Mouse (Mus musculus) ovary, postnatal 14 days (tissue): ENCODE measurements around the gene Prkd3.

ENCODE experiments used
- DNase-seq: peaks from one replicate; pipeline ENCODE4 v3.0.0; 2022; ENCODE audit warnings: low spot score

Gene Prkd3

DNA sequence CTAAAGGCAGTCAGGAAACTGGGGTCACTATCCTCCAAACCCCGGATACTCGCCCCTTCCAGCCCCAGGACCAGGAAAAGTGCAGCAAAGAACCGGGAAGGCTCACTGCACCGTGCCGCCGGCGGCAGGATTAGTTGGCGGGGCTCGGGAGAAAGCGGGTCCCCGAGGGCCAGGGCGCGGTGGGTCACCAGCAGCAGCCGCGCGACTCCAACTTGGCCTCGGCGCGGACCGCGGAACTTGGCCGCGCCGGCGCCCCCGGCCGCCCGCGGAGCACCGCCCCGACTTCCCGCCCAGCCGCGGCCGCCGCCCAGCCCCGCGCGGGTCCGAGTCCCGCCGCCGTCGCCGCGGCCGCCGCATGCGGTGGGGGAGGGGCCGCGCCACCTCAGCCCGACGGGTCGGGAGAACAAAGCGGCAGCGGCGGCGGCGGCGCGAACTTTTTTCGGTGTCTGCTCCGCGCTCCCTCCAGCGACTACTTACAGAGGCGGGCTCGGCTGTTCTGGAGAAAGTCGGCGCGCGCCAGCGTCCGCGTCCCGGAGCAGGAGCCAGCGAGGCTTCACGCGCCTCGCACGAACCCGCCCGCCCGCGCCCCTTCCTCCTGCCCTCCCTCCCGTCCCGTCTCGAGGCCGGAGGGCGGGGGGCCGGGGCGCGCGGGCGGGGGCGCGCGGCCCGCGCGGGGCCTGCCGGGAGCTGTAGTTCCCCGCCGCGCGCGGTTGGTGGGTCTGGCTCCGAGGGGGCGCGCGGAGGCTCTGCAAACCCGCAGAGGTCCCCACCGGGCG, at the start of gene Prkd3:
Gene Prkd3, minus strand, starts transcription at position 609 of the 776 bp plus-strand sequence.
- DNase-seq, result peak; percentile 45

DNA sequence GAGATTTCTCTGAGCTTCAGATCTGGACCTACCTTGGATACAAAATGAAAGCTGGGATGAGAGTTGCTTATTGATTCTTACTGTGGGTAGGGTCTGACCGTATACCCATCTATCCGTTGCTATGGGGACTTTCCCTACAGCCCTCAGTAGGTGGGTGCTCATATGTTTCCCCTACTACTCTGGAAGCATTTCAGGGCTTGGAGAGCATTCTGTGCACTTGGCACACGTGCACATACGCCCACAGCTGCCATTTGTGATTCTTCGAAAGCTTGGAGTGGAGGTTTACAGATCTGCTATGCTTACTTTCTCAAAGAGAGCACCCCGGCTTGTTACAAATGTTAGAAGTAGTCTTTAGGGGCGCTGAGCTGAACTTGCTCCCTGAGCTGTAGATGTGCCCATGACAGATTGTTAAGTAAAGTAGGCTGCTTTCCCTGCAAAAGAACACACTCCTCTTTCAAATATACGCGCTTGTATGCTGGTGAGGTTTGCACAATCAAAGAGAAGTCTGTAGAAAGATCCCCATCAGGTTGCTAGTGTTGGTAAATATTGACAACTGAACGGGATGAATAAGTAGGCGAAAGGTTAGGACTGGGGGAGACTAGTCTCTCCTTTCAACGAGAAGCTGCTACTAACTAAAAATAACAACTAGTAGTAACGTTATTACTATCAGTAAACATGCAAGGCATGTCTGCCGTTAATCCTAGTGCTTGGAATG, 49.3 kb upstream of the Prkd3 start:
- DNase-seq, result no peak

DNA sequence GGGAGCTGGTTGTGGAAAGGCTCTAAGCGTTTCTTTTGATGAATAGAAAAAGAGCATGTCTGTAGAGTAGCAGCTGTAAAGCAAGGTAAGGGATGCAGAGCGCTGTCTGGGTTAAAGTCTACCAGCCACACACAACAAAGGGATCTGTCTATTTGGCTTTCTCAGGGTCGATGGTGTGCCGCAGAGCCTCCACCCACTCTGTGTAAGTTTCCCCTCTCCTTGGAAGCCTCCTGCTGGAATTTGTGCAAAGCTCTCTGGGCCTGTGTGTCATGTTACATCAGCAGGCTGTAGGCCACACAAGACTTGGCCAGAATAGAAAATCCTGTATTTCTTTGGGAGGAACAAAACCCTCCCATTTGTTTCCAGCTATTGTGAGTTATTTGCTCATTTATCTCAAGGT, 48.4 kb upstream of the Prkd3 start:
- DNase-seq, result no peak

DNA sequence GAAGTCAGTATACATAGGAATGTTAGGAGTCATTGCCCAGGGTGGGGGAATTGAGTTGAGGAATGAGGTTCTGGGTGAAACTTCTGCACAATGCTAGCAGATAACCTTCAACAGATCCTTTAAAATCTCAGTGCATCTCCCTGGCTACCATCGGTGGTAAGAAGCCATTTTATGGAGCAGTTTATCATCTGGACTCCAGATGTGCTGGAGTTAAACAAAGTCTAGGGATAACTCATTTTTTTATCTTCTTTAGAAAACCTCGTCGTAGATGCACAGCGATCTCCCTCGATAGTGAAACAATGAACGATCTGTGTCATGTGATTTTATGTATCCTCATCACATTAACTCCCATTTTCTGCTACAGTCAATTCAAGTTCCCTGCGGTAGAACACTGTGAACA, 48.0 kb upstream of the Prkd3 start:
- DNase-seq, result no peak

DNA sequence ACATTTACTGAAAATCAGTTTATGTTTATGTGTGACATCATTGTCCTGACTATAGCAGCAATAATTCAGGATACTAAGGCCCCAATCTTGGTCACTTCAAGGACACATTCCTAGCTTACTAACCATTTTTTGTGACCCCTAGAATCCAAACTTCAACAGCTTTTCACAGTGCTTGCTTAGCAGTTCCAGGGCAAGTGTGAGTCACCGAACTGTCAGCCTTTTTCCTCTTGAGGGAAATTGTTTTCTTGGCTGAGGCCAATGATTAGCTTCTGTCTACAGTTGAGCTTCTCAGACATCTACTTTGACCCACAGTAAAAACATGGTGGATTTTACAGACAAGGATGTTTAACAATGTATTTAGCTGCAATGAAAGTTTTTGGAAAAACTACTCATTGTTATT, 43.6 kb upstream of the Prkd3 start:
- DNase-seq, result no peak

DNA sequence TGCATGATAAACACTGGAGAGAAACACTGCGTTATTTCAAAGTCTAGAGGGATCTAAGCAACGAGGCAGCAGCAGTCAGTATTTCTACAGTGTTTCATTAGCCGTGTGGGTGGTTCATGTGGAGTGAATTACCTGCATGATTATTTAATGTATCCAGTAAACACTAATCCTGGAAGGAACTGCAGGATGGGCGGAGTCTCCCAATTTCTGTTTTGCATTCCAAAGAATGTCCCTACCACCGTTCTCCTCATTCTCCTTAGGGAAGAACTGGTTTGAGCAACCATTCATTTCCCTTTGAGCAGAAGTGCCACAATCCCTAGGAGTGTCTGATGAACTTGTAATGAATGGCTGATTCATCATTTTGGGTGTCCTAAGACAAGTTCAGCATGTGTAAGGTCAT, 39.6 kb upstream of the Prkd3 start:
- no peak for DNase-seq

DNA sequence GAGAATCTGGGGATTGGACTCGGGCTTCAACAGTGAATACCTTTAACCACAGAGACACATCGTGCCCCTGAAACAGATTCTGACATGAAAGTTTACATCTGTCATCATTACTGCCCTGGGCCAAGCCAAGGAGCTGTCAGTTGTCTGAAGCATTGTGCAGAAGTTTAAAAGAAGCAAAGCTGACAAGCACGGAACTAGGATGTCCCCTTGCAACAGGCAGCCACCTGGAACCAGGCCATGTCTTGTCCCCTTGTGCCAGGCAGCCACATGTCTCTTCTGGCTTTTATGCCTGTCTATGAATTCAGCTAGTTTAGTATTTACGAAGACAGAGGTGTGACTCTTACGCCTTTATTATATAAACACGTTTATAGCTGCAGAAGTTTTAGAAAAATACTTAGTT, 37.7 kb upstream of the Prkd3 start:
- no peak for DNase-seq

DNA sequence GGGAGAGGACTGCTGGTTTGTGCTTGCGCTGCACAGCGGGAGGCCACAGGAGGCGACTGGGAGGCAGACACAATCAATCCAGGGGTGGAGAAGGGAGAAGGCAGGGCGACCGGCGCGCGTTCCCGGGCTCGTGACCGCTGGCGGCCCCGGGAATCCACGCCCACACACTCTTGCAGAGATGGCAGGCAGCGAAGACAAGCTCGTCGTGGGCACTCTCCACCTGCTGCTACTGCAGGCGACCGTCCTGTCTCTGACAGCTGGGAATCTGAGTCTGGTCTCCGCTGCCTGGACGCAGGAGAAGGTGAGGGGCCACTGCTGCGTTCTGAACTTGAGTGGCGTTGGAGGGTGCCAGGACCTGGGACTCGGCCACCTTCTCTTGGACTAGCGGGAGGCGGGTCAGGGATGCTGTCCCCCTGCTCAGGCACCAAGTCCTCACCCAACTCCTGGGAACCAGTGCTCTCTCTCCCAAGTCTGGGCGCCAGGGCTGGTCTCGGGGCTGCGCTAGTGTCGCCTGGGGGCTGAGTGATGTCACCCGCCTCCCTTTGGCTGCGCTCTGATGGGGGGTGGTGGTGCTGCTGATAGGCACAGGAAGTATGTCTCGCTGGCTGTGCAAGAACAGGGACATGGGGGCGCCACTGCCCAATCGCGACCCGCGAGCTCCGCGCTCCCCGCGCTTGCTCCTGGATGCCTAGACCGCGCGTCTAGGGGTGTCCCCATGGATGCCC, 31.6 kb upstream of the Prkd3 start:
- peak; percentile 44 for DNase-seq

DNA sequence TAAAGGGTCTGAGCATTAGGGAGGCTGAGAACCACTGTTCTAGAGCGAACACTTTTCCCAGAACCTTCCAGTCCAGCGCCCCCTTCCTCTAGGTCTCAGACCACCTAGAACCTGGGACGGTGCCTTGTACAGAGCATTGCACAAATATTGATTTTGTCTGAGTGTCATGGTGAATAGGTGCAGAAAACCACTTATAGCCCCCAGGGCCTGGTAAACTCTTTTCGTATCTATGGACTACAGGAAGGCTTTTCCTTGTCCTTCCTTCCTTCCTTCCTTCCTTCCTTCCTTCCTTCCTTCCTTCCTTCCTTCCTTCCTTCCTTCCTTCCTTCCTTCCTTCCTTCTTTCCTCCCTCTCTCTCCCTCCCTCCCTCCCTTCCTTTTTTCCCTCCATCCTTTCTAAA, 31.0 kb upstream of the Prkd3 start, which contains the start of gene Qpct:
Gene Qpct, plus strand, starts transcription at position 301 of the 400 bp plus-strand sequence.
- DNase-seq, result no peak

DNA sequence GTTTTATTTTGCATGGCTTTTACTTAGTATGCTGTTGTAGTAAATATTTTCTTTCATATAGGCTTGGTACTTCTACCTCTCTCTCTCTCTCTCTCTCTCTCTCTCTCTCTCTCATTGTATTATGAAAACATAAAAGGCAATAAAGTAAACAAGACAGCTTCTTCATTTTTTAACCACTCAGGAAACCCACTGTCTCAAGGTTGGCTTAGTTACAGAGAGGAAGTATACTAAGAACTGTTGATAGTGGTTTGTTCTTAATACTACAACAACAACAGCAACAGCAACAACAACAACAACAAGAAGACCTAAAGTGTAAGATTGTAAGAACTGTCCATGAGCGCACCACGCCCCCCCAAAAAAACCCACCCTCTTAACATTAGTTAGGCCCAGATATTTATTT, 23.1 kb upstream of the Prkd3 start:
- no peak for DNase-seq

DNA sequence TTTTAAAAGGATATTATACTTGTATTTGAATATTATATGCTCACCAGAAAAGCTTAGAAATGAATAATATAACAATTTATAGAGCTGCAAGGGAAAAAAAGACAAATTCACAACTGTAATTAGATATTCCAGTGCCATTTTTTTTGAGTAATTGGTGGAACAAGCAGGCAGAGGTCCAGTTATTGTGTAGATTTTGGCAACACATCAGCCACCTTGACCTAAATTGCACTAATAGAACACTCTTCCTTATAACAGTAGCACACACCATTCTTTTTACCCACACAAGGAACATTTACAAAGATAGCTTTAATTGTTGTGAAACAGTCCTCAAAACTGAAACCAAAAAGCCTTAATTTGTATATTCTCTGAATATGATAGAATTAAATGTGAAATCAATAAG, 19.0 kb upstream of the Prkd3 start:
- no peak for DNase-seq

DNA sequence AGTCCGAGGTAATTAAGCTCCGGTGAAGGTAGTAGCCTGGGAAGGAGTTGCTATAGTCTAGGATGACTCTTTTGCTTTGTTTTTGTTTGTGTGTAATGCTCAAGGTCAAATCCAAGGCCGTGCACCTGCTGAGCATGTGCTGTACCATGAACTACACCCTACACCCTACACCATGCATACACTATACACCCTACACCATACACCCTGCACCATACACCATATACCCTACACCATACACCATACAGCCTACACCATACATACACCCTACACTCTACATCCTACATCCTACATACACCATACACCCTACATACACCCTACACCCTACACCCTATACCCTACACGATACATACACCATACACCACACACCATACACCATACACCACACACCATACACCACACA, 12.2 kb upstream of the Prkd3 start:
- DNase-seq, result no peak

DNA sequence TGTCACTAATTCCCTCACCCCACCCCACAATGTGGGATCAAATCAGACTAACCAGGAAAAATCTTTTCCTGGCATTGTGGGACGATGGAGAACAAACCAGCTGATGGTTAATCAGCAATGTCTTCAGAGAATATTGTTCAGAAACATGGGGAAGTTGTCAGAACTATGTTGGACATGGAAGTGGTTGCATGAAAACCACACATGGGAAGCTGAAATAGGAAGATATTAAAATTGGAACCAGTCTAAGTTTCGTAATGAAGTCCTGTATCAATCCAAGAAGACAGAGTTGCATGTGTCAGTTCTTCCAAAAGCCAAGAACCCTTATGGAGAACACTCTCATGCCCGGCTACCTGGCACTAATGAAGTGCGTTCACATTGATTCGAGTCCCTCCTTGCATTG, 11.0 kb upstream of the Prkd3 start:
- DNase-seq, result no peak

DNA sequence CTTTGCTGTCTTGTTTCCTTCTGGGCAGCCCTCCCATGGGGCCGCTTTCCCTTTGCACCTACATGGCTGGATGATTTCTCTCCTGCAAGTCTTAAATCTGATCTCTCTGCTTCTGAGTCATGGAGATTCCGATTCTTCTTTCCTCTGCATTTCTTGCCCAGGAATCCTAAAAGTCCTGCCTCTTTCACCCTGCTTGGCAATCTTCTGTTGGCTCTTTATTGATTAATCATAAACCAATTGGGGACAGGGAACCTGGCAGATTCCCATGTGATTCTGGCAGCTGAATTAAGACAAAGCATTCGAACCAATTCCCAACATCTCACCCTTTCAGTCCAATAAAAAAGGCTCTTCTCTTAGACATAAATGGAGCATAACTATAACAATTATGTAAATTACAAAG, 8.6 kb upstream of the Prkd3 start:
- no peak for DNase-seq

DNA sequence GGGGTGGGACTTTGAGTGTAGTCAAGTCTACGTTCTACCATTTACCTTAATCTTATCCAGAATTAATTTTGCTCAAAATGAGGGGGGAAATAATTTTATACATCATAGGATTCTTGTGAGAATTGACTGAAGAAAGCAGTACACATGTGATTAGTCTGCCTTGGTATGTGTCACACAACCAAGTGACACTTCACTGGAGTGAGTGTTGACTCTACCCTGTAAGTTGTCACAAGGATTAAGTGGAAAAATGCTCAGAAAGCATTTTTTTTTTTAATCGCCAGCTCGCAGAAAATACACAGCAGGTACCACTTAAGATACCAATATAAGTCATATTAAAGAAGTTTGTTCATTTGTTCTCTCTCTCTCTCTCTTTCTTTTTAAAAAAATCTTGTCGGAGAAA, 3.9 kb upstream of the Prkd3 start:
- DNase-seq, result no peak

DNA sequence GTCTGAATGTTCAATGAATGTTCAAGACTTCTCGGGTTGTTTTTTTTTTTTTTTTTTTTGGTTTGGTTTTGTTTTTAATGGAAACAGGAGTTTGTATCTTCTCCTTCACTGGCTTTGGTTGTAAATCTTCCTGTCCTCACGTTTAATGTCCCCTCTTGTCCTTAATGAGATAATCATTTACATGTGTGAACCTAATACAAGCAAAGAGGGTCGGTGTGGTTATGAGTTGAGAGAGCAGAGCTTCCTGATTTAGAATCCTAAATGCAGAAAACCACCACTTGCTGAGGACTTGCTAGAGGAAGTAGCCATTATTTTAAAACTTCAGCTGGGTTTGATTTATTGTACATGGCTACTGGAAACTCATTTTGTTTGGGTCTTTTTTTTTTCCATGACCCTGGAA, 2.1 kb upstream of the Prkd3 start:
- no peak for DNase-seq

DNA sequence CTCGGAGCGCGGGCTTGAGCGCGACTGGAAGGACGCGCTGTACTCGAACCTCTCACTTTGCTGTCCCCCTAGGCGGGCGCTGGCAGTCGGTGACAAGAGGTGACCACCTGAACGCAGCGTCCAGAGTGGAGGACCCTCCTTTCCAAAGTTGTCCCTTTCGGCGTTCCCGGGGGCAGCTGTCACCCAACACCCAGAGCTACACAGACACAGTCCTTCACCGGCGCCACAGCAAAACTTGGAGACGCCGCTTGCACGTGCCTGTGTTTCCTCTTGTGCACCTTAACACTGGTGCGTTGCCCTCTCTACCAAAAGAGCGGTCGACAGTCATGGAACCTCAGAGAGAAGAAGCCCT, 344 bp upstream of the Prkd3 start:
- no peak for DNase-seq

DNA sequence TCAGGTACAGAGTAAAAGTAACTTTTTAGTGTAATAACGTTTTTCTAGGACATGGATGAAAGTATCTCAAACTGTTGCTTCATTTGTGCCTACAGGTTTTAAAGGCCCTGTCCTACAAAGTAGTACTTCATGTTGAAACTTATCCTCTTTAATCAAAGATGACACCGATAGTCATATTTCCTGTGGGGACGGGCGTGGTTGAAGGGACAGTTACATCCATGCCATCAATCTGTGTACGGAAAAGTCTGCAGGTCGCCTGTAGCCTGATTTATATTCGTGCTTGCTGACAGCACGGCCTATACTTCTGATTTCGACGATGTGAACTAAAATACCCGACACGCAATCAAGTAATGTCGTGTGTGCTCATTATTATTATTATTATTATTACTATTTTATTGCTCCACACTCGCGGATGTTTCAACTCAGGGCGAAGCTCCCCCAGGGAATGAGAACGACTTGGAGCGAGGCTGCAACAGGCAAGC, 849 bp downstream of the Prkd3 start:
- DNase-seq, result no peak

DNA sequence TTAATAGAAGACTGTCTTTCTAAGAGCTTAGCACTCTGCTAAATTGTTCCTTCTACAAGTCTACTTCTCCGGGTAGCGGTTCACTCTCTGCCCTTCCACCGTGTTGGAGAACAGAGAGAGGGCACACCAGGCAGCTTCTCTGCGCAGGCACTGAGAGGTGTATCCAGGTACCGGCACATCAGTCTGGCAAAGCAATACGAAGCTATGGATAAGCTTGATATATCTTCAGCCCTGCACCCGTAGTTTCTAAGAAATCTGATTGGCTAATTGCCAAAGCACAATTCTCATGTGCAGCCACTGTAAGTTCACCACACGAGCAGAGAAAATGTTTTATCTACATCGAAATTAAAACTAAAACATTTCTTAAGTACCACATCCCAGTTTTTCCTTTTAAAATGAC, 2.2 kb downstream of the Prkd3 start:
- DNase-seq, result no peak

DNA sequence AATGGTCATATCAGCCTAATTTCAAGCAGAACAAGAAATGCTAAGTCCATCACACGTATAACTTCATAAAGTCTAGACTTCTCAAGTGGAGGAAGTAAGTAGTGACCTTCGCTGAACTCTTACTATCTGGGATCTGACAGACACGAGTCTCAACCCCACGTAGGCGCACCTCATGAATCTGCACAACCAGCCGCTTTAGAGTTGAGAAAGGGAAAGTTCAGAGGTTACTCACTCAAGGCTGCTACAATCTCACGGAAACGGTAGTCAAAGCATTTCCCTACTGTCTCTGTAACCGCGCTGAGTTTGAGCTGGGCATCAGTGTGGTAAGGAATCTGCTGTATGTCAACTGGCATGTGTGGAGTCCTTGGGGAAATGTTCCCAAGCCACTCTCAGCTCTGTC, 4.8 kb downstream of the Prkd3 start:
- DNase-seq, result no peak

DNA sequence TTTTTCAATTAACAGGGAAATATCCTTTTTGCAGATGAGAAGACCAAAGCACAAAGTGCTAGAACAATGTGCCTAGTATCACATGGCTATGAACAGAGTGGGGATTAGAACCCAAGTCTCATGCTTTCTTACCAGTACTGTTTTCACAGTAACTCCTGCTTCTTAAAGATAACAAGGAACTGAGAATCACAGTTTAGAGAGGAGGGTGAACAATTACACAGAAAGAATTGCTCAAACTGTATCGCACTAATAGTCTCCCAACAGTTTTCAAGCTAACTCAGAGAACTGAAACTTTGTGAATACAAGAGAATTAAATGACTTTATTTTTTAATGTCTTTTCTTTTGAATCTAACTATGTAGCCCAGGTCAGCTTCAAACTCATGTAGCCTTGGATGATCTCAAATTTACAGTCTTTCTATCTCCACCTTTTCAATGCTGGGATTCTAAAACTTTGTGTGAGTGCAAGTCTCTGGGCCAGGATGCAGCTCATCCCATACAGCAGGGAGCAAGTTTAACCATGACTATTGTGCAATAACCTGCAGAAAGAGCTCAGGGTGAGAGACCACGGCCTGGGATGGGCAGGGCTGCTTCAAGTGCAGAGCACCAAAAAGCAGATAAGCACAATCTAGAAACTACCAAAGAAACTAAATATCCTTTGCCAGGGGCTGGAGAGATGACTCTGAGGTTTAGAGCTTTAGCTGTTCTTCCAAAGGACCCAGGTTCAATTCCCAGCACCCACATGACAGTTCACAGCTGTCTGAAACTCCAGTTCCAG, 5.5 kb downstream of the Prkd3 start:
- DNase-seq, result no peak

DNA sequence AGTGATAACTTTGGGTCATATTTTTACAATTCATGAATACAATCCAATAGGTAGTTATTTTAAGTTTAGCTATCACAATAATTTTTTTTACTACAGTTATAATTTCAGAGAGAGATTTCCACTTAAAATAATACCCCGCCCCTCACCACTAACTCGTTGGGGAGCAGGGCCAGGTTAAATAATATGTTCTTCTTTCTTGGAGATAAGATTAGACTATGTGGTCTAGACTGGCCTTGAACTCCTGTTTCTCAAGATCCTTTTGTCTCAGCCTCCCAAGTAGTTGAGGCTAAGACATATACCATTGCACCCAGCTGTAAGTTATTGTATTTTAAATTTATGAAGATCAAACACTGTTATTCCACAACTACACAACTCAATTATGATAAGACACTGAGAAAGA, 7.0 kb downstream of the Prkd3 start:
- DNase-seq, result no peak
